Mouse (Mus musculus): Measurements from ENCODE around the gene Vmn2r43.
"Not testable (repeated sequence)": the region's sequence is repeated elsewhere in the genome, so short reads cannot be mapped to it uniquely, and the experiment has no call there.

Gene Vmn2r43

DNA sequence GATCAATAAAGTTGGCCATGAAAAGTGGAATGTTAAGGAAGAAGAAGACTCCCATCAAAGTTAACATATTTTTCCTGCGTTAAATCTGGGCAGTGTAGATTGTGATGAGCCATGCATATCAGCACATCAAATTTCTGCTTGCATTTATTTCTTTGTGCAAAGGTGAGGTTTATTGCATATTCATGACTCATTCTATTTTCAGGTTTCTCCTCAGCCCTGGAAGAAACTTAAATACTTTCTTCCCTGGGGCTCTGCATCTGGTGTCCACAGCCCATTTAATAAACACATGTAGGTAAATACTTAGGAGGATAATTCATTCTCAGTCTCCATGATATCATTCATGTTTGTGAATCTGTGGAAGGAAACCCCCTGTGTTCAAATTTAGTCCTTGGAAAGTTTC, at the start of gene Vmn2r43:
TSS of gene Vmn2r43 (minus strand) at position 101 of the 400 bp plus-strand sequence.
- not testable (repeated sequence) for DNase-seq (ENCODE audit: low read depth, low spot score)

GRCm38 (mm10) chr7:8200220-8200619, 60.2 kb downstream of the Vmn2r43 start, which contains the start of gene Vmn2r42:
Gene Vmn2r42, minus strand, starts transcription at chr7:8200320.
- not testable (repeated sequence) for DNase-seq (ENCODE audit: low read depth, low spot score)
